Mouse (Mus musculus): ENCODE data around the gene Maml2. TPM values are rescaled to one million over a fixed set of nuclear protein-coding genes. Genes with fewer than 3 reads are reported as not detected.

Maml2 gene
- polyA plus RNA-seq, 1 experiment from 2014 or later, result 1.6 TPM

DNA sequence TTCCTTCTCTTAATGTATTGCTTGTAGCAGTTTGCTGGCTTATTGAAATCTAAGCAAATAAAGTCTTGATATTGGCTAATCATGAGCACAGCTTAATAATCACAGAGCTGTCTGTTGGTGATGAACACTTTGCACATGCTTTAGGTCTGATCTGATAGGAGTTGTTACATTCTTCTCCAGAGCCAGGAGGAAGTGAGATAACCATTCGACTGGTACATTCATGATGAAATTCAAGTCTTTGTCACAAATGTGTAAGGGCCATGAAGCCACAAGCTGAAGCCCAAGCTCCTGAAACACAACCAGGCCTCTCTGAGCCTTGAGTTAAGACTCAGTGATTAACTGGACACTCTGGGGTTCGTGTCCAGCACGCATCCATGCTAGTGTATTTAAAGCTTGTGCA is 225.3 kb downstream of the Maml2 start:
- no peak for TF ChIP-seq CTCF (IDR thresholded peaks at IDR 0.05; ENCODE audit: low read depth)
- TF ChIP-seq EP300 (IDR thresholded peaks at IDR 0.05; ENCODE audit: low read depth), result no peak
- H3K9me3 ChIP-seq (ENCODE audit: low read length), result no peaks in the 10 kb centered on the region
- H3K4me2 ChIP-seq (ENCODE audit: low read depth, low read length), result no peak overlapping the region
- no peaks in the 10 kb centered on the region for H3K27me3 ChIP-seq (ENCODE audit: insufficient read depth, low read length)
- peaks cover 4% of the 10 kb centered on the region; the same call in 1 of the 2 replicates for H3K4me1 ChIP-seq (ENCODE audit: insufficient read depth)
- H3K9ac ChIP-seq (replicated peaks), result no peak overlapping the region
- no peaks in the 10 kb centered on the region for H3K36me3 ChIP-seq (replicated peaks; ENCODE audit: insufficient read depth, low read length)
- no peak for ATAC-seq
- WGBS (ENCODE audit: insufficient replicate concordance), result 51% methylated on average over 3 of the region's 3 CpGs
- DNase-seq, result no peak
- no peak overlapping the region for H3K4me3 ChIP-seq (ENCODE audit: low read depth, low read length)
- H3K27ac ChIP-seq (ENCODE audit: low read depth), result no peak overlapping the region

DNA sequence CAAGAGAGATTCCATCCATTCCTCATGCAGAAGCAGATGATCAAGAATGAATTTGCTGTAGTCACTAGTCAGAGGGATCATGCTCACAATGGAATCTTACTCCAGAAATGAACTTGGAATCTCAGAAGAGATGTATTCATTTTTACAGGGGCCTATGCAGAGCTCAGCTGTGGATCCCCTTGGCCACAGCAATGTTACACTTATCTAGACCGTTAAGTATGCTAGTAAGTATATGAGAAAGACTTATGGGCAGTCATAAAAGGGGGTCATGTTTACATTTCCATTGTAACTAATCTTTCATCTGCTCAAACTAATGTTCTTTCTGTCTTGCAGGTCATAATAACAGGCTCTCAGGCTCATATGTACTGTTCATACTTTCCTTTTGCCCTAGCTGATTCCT is 227.3 kb downstream of the Maml2 start:
- Histone ChIP-seq H3K27ac (ENCODE audit: low read depth) (no peak overlapping the region), H3K4me3 (ENCODE audit: low read depth, low read length) (no peak overlapping the region), H3K4me1 (ENCODE audit: insufficient read depth) (no peaks in the 10 kb centered on the region; the same call in 1 of the 2 replicates), H3K27me3 (ENCODE audit: insufficient read depth, low read length) (no peaks in the 10 kb centered on the region), H3K36me3 (replicated peaks; ENCODE audit: insufficient read depth, low read length) (no peaks in the 10 kb centered on the region), H3K9me3 (ENCODE audit: low read length) (no peaks in the 10 kb centered on the region), H3K4me2 (ENCODE audit: low read depth, low read length) (no peak overlapping the region), H3K9ac (replicated peaks) (no peak overlapping the region)
- TF ChIP-seq EP300 (IDR thresholded peaks at IDR 0.05; ENCODE audit: low read depth) (no peak), CTCF (IDR thresholded peaks at IDR 0.05; ENCODE audit: low read depth) (no peak)
- DNase-seq (no peak), ATAC-seq (no peak)
- 67% methylated on average over 1 of the region's 1 CpGs for WGBS (ENCODE audit: insufficient replicate concordance)

DNA sequence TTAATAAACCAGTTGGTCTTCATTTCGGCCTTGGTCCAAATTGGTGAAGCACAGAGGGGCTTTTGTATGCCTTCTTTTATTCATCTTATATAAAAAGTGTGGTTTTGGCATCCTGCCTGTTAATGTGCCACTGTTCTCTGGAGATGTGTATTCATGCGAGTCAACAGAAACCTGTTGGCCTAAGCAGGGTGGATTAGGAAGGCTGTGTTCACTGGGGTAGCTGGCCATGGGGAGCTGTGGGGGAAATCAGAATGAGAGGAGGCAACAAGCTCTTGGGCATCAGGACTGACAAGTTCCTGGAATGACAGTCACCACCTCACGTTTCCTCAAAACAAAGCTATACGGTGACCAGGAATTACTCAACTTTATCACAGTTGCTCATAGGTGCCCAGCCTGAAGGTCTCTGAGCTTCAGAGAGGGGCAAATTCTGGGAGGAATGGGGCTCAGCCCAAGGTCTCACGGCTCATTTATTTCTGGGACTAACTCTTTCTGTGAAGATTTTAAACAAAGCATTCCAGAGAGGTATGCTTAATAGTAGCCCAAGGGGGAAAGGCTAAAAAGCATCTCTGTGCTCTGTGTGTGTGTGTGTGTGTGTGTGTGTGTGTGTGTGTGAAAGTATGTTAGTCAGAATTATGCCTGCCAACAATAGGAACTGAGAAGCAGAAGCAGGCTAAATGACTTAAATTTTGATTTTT is 228.0 kb downstream of the Maml2 start:
- 58% methylated on average over 5 of the region's 5 CpGs for WGBS (ENCODE audit: insufficient replicate concordance)
- TF ChIP-seq CTCF (IDR thresholded peaks at IDR 0.05; ENCODE audit: low read depth) (no peak), EP300 (IDR thresholded peaks at IDR 0.05; ENCODE audit: low read depth) (no peak)
- H3K9ac ChIP-seq (replicated peaks), result no peak overlapping the region
- no peaks in the 10 kb centered on the region; the same call in 1 of the 2 replicates for H3K4me1 ChIP-seq (ENCODE audit: insufficient read depth)
- H3K4me2 ChIP-seq (ENCODE audit: low read depth, low read length), result no peak overlapping the region
- DNase-seq, result no peak
- ATAC-seq, result no peak
- no peak overlapping the region for H3K27ac ChIP-seq (ENCODE audit: low read depth)
- no peaks in the 10 kb centered on the region for H3K36me3 ChIP-seq (replicated peaks; ENCODE audit: insufficient read depth, low read length)
- H3K27me3 ChIP-seq (ENCODE audit: insufficient read depth, low read length), result no peaks in the 10 kb centered on the region
- no peak overlapping the region for H3K4me3 ChIP-seq (ENCODE audit: low read depth, low read length)
- no peaks in the 10 kb centered on the region for H3K9me3 ChIP-seq (ENCODE audit: low read length)

DNA sequence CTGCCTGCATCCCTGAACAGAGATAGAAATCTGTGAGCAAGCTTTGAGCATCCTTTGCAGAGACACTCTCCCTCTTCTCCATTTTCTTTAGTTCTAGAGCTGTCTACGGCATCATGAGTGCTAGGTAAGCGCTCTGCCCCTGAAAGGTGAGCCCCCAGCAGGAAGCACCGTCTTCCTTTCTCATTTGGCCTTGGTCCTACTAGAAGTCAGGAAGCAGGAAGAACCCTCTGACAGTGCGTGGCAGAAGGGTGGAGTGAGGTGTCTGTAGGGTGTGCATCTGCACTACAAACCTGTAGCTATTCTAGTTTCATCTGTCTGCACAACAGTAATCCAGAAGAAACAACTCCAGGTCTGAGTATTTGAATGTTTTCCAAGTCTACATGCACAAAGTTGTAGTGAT is 232.8 kb downstream of the Maml2 start:
- H3K4me2 ChIP-seq (ENCODE audit: low read depth, low read length), result no peak overlapping the region
- 42% methylated on average over 4 of the region's 4 CpGs for WGBS (ENCODE audit: insufficient replicate concordance)
- H3K4me3 ChIP-seq (ENCODE audit: low read depth, low read length), result no peak overlapping the region
- H3K4me1 ChIP-seq (ENCODE audit: insufficient read depth), result no peaks in the 10 kb centered on the region
- no peak for TF ChIP-seq EP300 (IDR thresholded peaks at IDR 0.05; ENCODE audit: low read depth)
- TF ChIP-seq CTCF (IDR thresholded peaks at IDR 0.05; ENCODE audit: low read depth), result no peak
- H3K27me3 ChIP-seq (ENCODE audit: insufficient read depth, low read length), result no peaks in the 10 kb centered on the region
- no peak overlapping the region for H3K9ac ChIP-seq (replicated peaks)
- no peak overlapping the region for H3K27ac ChIP-seq (ENCODE audit: low read depth)
- H3K36me3 ChIP-seq (replicated peaks; ENCODE audit: insufficient read depth, low read length), result no peaks in the 10 kb centered on the region
- ATAC-seq, result no peak
- DNase-seq, result no peak
- H3K9me3 ChIP-seq (ENCODE audit: low read length), result 0 out of 2 replicates have a peak, but pooled peaks cover 5% of the 10 kb centered on the region

DNA sequence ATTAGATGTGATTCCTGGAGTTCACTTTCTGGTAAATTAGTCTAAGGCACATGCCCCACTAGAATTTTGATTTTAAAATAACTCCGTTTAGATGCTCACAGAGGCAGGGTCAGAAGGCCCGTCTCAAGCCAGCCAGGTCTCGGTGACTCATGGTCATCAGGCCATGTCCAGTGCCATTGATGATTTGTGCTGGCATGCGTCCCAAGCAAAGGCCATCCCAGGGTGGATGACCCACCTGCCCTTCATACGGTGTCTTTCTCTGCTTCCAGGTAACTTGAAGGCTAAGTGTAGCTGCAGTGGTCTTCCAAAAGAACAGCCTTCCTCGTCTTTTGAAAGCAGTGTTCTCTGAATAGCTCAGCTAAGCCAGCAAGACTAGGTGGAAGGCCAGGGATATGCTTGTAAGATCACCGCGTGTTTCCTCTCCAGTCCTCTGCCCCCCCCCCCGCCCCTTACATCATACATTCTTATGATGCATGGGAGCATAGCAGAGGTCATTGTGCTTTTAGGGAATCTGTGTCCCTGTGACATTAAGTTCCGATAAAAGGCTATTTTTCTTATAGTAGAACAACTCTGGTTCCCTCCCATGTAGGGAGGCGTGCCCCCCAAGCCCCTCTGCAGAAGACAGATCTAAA is 235.4 kb downstream of the Maml2 start:
- TF ChIP-seq CTCF (IDR thresholded peaks at IDR 0.05; ENCODE audit: low read depth), result no peak
- no peak for TF ChIP-seq EP300 (IDR thresholded peaks at IDR 0.05; ENCODE audit: low read depth)
- ATAC-seq (no peak), DNase-seq (no peak)
- Histone ChIP-seq H3K9me3 (ENCODE audit: low read length) (0 out of 2 replicates have a peak, but pooled peaks cover 5% of the 10 kb centered on the region), H3K36me3 (replicated peaks; ENCODE audit: insufficient read depth, low read length) (no peaks in the 10 kb centered on the region), H3K4me1 (ENCODE audit: insufficient read depth) (no peaks in the 10 kb centered on the region), H3K27ac (ENCODE audit: low read depth) (no peak overlapping the region), H3K9ac (replicated peaks) (no peak overlapping the region), H3K4me3 (ENCODE audit: low read depth, low read length) (no peak overlapping the region), H3K27me3 (ENCODE audit: insufficient read depth, low read length) (no peaks in the 10 kb centered on the region), H3K4me2 (ENCODE audit: low read depth, low read length) (no peak overlapping the region)
- 77% methylated on average over 11 of the region's 11 CpGs for WGBS (ENCODE audit: insufficient replicate concordance)

DNA sequence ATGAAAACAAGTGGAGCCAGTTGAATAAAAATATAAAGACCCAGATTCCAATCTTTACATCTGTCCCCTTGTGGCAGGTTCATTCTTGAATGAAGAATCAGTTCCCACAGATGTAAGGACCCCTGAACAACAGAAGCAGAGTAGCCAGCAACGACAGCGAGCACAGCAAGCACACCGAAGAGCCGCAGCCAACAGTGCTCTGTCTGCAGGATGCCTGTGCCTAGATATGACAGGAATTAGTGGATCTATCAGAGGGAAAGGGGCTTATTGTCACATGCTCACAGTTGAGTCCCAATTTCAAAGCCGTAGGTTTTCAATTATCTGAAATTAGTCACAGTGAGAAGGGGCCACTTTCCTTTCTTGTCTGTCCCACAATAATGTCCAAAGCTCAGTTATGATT is 238.0 kb downstream of the Maml2 start:
- no peak for TF ChIP-seq EP300 (IDR thresholded peaks at IDR 0.05; ENCODE audit: low read depth)
- no peak for TF ChIP-seq CTCF (IDR thresholded peaks at IDR 0.05; ENCODE audit: low read depth)
- Histone ChIP-seq H3K9me3 (ENCODE audit: low read length) (0 out of 2 replicates have a peak, but pooled peaks cover 5% of the 10 kb centered on the region), H3K27ac (ENCODE audit: low read depth) (no peak overlapping the region), H3K27me3 (ENCODE audit: insufficient read depth, low read length) (no peaks in the 10 kb centered on the region), H3K36me3 (replicated peaks; ENCODE audit: insufficient read depth, low read length) (no peaks in the 10 kb centered on the region), H3K4me1 (ENCODE audit: insufficient read depth) (no peaks in the 10 kb centered on the region), H3K4me2 (ENCODE audit: low read depth, low read length) (no peak overlapping the region), H3K9ac (replicated peaks) (no peak overlapping the region), H3K4me3 (ENCODE audit: low read depth, low read length) (no peak overlapping the region)
- ATAC-seq (no peak), DNase-seq (no peak)
- WGBS (ENCODE audit: insufficient replicate concordance), result 56% methylated on average over 5 of the region's 5 CpGs
